Mouse (Mus musculus) embryonic fibroblast, embryonic 13.5 days (primary cell): Measurements from ENCODE around the gene Ccdc163.
"Not testable (repeated sequence)": the region's sequence is repeated elsewhere in the genome, so short reads cannot be mapped to it uniquely, and the experiment has no call there.

Experiments used
- CTCF ChIP-seq: IDR thresholded peaks from 2 replicates; pipeline ENCODE4 v1.5.1; 2011; ENCODE audit warnings: mild to moderate bottlenecking, control low read depth, low read length, moderate library complexity, borderline replicate concordance; ENCODE audit not compliant: insufficient read depth
- POLR2A ChIP-seq: IDR thresholded peaks from 2 replicates; pipeline ENCODE4 v1.6.1; 2011; ENCODE audit warnings: low read depth, mild to moderate bottlenecking, control low read depth, low read length, moderate library complexity

- not testable (repeated sequence) for TF ChIP-seq CTCF, POLR2A
Measured at GRCm38 (mm10) chr4:116674761-116675160, 33.5 kb upstream of the Ccdc163 start.
